Mouse (Mus musculus): ENCODE results near the gene Fgl2.

GRCm38 (mm10) chr5:21420609-21421008 lies 48.2 kb downstream of the Fgl2 start:
- no peak for TF ChIP-seq GATA1 (IDR thresholded peaks at IDR 0.05; ENCODE audit: borderline replicate concordance, low read length)
- TF ChIP-seq FLI1 (IDR thresholded peaks at IDR 0.05; ENCODE audit: low read length) = no peak
